Mouse (Mus musculus) hindbrain, embryonic 15.5 days (tissue): Measurements from ENCODE around the gene Pdyn. TPM values are rescaled to one million over a fixed set of nuclear protein-coding genes. Genes with fewer than 3 reads are reported as not detected.
A peak's percentile ranks its signal among the peaks of the same experiment; 100 is the strongest.

Source experiments
- ATAC-seq: fragments of 200-750 bp; cut with Nextera tagmentation; 2 replicates; pipeline ENCODE4 v1.8.0; 2017; ENCODE audit warnings: low read depth, moderate number of reproducible peaks, moderate TSS enrichment; ENCODE audit not compliant: low FRiP score
- H3K27ac ChIP-seq: fragments of 300-500 bp; sonication (generic); replicated peaks from 2 replicates; pipeline ENCODE4 v1.5.1; 2015; ENCODE audit warnings: mild to moderate bottlenecking, inconsistent platforms
- H3K27me3 ChIP-seq: fragments of 300-500 bp; sonication (generic); 2 replicates; pipeline ENCODE4 v1.6.1; 2015; ENCODE audit warnings: control low read depth, inconsistent platforms
- H3K36me3 ChIP-seq: fragments of 300-500 bp; sonication (generic); 2 replicates; pipeline ENCODE4 v1.6.1; 2015; ENCODE audit warnings: control low read depth, inconsistent platforms
- H3K4me1 ChIP-seq: fragments of 300-500 bp; sonication (generic); replicated peaks from 2 replicates; pipeline ENCODE4 v1.6.1; 2015; ENCODE audit warnings: control low read depth, inconsistent platforms
- H3K4me2 ChIP-seq: fragments of 300-500 bp; sonication (generic); 2 replicates; pipeline ENCODE4 v1.6.1; 2015; ENCODE audit warnings: moderate library complexity, mild to moderate bottlenecking, inconsistent platforms
- H3K4me3 ChIP-seq: fragments of 300-500 bp; sonication (generic); 2 replicates; pipeline ENCODE4 v1.5.1; 2015; ENCODE audit warnings: mild to moderate bottlenecking, inconsistent platforms
- H3K9ac ChIP-seq: fragments of 300-500 bp; sonication (generic); 2 replicates; pipeline ENCODE4 v1.6.1; 2015; ENCODE audit warnings: inconsistent platforms
- H3K9me3 ChIP-seq: fragments of 300-500 bp; sonication (generic); 2 replicates; pipeline ENCODE4 v1.6.1; 2016; ENCODE audit warnings: control low read depth, inconsistent platforms
- WGBS: fragments of 180-500 bp; shearing (Covaris S2); methylation state at CpG from one replicate; pipeline ENCODE4 v1.1.7; 2015; 5-methylcytosine and 5-hydroxymethylcytosine counted together
- polyA plus RNA-seq: library from polyadenylated mRNA; unstranded; fragments of >200 nt; fragmentation: Nextera tagmentation; extraction: Ambion mirVana; gene quantifications from 2 replicates; pipeline ENCODE4 v1.2.1, GENCODE M21; 2015

Gene Pdyn
- polyA plus RNA-seq, 1 experiment from 2014 or later: 19.9 TPM

DNA sequence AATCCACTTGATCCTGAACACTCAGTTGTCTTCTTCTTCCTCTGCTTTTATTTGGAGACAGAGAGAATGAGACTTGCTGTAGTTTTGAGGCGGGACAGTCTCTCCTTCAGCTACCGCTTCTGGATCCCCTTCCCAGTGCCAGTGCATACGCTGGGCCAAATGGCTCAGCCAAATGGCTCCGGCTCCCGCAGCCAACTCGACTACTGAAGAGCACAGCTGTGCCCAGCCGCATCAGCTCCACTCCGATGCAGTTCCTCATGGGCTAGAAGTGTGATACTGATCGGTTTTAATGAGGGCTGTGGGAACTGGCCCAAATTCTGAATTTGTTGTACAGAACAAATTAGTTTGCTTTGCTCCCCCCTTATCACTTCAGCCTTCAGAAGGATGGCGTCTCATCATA lies 12.7 kb downstream of the Pdyn start:
- WGBS: 62% methylated on average over 10 of the region's 10 CpGs
- Histone ChIP-seq H3K27me3 (no peaks in the 10 kb centered on the region), H3K36me3 (no peaks in the 10 kb centered on the region), H3K4me1 (0 out of 2 replicates have a peak, but pooled peaks cover 7% of the 10 kb centered on the region), H3K4me2 (no peak overlapping the region), H3K9me3 (no peaks in the 10 kb centered on the region), H3K27ac (no peak overlapping the region), H3K9ac (no peak overlapping the region), H3K4me3 (no peak overlapping the region)
- ATAC-seq: peak; percentile 73; the same call in 1 of the 2 replicates

- Histone ChIP-seq H3K4me3 (no peak overlapping the region), H3K9me3 (no peaks in the 10 kb centered on the region), H3K9ac (no peak overlapping the region), H3K4me1 (0 out of 2 replicates have a peak, but pooled peaks cover 7% of the 10 kb centered on the region), H3K36me3 (no peaks in the 10 kb centered on the region), H3K27me3 (no peaks in the 10 kb centered on the region), H3K27ac (no peak overlapping the region), H3K4me2 (no peak overlapping the region)
- ATAC-seq: no peak
- 67% methylated on average over 4 of the region's 4 CpGs for WGBS
Measured at GRCm38 (mm10) chr2:129684014-129684413, 15.6 kb downstream of the Pdyn start.

- no peaks in the 10 kb centered on the region for H3K9me3 ChIP-seq
- no peak overlapping the region for H3K4me3 ChIP-seq
- no peak overlapping the region for H3K9ac ChIP-seq
- no peak for ATAC-seq
- H3K27ac ChIP-seq: no peak overlapping the region
- no peaks in the 10 kb centered on the region for H3K4me1 ChIP-seq
- H3K36me3 ChIP-seq: no peaks in the 10 kb centered on the region
- WGBS: 89% methylated on average over 3 of the region's 3 CpGs
- H3K27me3 ChIP-seq: 0 out of 2 replicates have a peak, but pooled peaks cover 2% of the 10 kb centered on the region
- no peak overlapping the region for H3K4me2 ChIP-seq
Measured at GRCm38 (mm10) chr2:129680236-129680635, 19.4 kb downstream of the Pdyn start.

DNA sequence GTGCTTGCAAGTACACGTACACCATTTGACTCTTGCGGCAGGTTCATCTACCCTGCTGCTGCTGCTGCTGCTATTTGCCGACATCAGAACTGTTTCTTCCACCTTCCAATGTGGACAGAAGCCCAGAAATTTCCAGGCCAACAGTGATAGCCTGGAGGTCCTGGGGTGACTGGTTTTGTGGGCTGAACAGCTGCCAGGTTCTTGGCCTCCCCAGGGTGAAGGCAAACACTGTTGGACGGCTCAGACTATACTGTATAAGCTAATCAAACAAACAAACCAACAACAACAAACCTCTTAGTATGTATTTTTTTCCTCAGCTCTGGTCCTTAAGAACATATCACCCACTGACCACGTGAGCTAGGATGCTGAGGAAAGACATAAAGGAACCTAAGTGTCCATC lies 20.6 kb downstream of the Pdyn start:
- Histone ChIP-seq H3K4me2 (no peak overlapping the region), H3K9me3 (no peaks in the 10 kb centered on the region), H3K9ac (no peak overlapping the region), H3K36me3 (no peaks in the 10 kb centered on the region), H3K4me3 (no peak overlapping the region), H3K27me3 (0 out of 2 replicates have a peak, but pooled peaks cover 2% of the 10 kb centered on the region), H3K4me1 (no peaks in the 10 kb centered on the region), H3K27ac (no peak overlapping the region)
- no peak for ATAC-seq
- 78% methylated on average over 5 of the region's 5 CpGs for WGBS

DNA sequence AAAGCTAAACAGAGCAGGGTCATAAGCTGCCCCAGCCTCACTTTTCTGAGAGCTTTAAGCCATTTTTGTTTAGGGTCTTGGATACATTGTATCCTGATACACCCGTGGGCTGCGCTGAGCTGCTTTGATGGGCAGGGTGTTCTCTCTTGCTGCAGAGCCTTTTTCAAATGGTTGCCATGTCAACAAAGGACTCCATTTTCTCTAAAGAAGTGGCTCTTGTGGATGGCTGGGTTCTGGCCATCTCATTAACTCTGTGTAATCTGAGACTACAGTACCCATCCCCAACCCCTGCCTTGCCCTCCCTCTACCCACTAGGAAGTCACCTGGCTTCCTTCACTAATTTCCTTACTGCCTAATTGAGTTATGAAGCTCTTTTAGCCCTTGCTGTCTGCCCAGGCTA lies 22.0 kb downstream of the Pdyn start:
- Histone ChIP-seq H3K4me2 (no peak overlapping the region), H3K9me3 (no peaks in the 10 kb centered on the region), H3K36me3 (no peaks in the 10 kb centered on the region), H3K9ac (no peak overlapping the region), H3K27me3 (0 out of 2 replicates have a peak, but pooled peaks cover 2% of the 10 kb centered on the region), H3K27ac (no peak overlapping the region), H3K4me1 (no peaks in the 10 kb centered on the region), H3K4me3 (no peak overlapping the region)
- WGBS: 31% methylated on average over 2 of the region's 2 CpGs
- ATAC-seq: no peak

- H3K36me3 ChIP-seq: no peaks in the 10 kb centered on the region
- H3K4me1 ChIP-seq: no peaks in the 10 kb centered on the region
- H3K4me2 ChIP-seq: no peak overlapping the region
- 0 out of 2 replicates have a peak, but pooled peaks have one; percentile 54 for ATAC-seq
- no peaks in the 10 kb centered on the region for H3K9me3 ChIP-seq
- H3K27me3 ChIP-seq: 0 out of 2 replicates have a peak, but pooled peaks cover 2% of the 10 kb centered on the region
- H3K9ac ChIP-seq: no peak overlapping the region
- no peak overlapping the region for H3K4me3 ChIP-seq
- H3K27ac ChIP-seq: no peak overlapping the region
- WGBS: 26% methylated on average over 13 of the region's 13 CpGs
Measured at GRCm38 (mm10) chr2:129674935-129675634, 24.6 kb downstream of the Pdyn start.

DNA sequence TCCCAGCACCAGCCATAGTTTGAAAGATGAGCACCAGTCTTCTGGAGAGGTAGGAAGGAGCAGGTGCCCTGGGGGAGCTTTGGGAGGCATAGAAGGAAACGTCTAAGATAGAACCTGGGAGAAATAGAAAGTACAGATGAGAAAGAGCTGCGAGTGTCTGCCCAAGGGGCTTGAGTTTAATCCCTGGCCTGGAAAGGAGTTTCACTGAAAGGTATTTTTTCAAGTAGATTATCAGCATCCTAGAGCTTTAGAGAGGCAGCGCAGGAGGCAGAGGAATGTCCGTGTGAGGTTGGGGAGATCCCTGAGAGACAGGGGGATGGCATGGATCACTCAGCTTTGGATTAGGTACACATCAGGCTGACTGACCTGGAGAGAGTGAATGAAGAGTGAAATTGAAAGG lies 27.7 kb downstream of the Pdyn start:
- ATAC-seq: no peak
- 81% methylated on average over 4 of the region's 4 CpGs for WGBS
- Histone ChIP-seq H3K4me1 (no peaks in the 10 kb centered on the region), H3K9ac (no peak overlapping the region), H3K36me3 (no peaks in the 10 kb centered on the region), H3K4me3 (no peak overlapping the region), H3K4me2 (no peak overlapping the region), H3K27ac (no peak overlapping the region), H3K27me3 (0 out of 2 replicates have a peak, but pooled peaks cover 2% of the 10 kb centered on the region), H3K9me3 (no peaks in the 10 kb centered on the region)

DNA sequence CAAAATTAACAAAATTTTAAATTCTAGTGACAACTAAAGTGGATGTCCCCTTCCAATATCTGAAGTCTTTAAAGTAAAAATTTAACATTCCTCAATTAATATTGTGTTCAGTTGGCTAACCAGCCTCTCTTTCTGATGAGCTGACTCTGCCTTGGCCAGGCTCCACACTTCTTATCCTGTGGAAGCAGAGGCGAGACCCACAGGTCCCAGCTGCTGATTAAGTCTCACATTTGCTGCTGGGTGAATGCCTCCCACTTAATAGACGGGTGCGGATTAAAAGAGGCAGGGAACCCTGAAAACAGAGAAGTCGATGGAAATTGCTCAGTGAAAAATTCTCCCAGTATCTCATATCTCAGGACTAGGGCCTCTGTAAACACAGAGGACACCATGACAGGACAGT lies 37.2 kb downstream of the Pdyn start:
- Histone ChIP-seq H3K4me3 (no peak overlapping the region), H3K9me3 (no peaks in the 10 kb centered on the region), H3K36me3 (no peaks in the 10 kb centered on the region), H3K4me2 (no peak overlapping the region), H3K27ac (no peak overlapping the region), H3K27me3 (no peaks in the 10 kb centered on the region), H3K4me1 (no peaks in the 10 kb centered on the region), H3K9ac (no peak overlapping the region)
- WGBS: 83% methylated on average over 4 of the region's 4 CpGs
- no peak for ATAC-seq

GRCm38 (mm10) chr2:129660020-129660419 lies 39.6 kb downstream of the Pdyn start:
- ATAC-seq: no peak
- H3K27me3 ChIP-seq: no peaks in the 10 kb centered on the region

GRCm38 (mm10) chr2:129658796-129659195 lies 40.8 kb downstream of the Pdyn start:
- Histone ChIP-seq H3K27ac (no peak overlapping the region), H3K36me3 (no peaks in the 10 kb centered on the region), H3K4me2 (no peak overlapping the region), H3K4me3 (no peak overlapping the region), H3K4me1 (no peaks in the 10 kb centered on the region), H3K9ac (no peak overlapping the region), H3K27me3 (no peaks in the 10 kb centered on the region), H3K9me3 (no peaks in the 10 kb centered on the region)
- no peak for ATAC-seq
- WGBS: 90% methylated on average over 4 of the region's 4 CpGs

More at GRCm38 (mm10) chr2:129660020-129660419, 39.6 kb downstream of the Pdyn start:
- H3K4me3 ChIP-seq: no peak overlapping the region
- H3K9me3 ChIP-seq: no peaks in the 10 kb centered on the region
- H3K9ac ChIP-seq: no peak overlapping the region
- no peaks in the 10 kb centered on the region for H3K36me3 ChIP-seq
- no peak overlapping the region for H3K4me2 ChIP-seq
- H3K27ac ChIP-seq: no peak overlapping the region
- H3K4me1 ChIP-seq: no peaks in the 10 kb centered on the region
- 73% methylated on average over 6 of the region's 6 CpGs for WGBS

DNA sequence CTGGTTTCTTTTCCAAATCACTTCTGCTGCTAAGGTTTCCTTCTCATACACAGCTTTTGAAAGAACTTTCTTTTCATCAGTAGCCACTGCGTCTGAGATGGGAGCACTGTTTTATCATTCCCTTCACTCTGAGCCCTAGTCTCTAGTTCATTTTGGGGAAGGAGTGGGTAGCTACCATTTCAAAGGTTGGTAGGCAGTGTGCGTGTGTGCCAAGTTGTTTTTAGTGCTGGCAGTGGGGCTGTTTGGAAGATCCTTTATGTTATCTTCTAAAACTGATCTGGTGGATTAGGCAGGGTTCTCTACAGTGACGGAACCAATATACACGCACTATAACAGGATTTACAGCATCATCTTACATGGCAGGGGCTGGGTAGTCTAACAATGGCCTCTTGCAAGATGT lies 44.6 kb downstream of the Pdyn start:
- no peaks in the 10 kb centered on the region for H3K27me3 ChIP-seq
- H3K4me1 ChIP-seq: no peaks in the 10 kb centered on the region
- H3K9ac ChIP-seq: no peak overlapping the region
- H3K9me3 ChIP-seq: no peaks in the 10 kb centered on the region
- WGBS: 87% methylated on average over 4 of the region's 4 CpGs
- no peak overlapping the region for H3K27ac ChIP-seq
- ATAC-seq: no peak
- no peaks in the 10 kb centered on the region for H3K36me3 ChIP-seq
- no peak overlapping the region for H3K4me2 ChIP-seq
- no peak overlapping the region for H3K4me3 ChIP-seq

GRCm38 (mm10) chr2:129654233-129654950 lies 45.3 kb downstream of the Pdyn start:
- no peak overlapping the region for H3K9ac ChIP-seq
- H3K4me3 ChIP-seq: no peak overlapping the region
- no peak overlapping the region for H3K27ac ChIP-seq
- no peaks in the 10 kb centered on the region for H3K4me1 ChIP-seq
- H3K9me3 ChIP-seq: no peaks in the 10 kb centered on the region
- H3K27me3 ChIP-seq: no peaks in the 10 kb centered on the region
- ATAC-seq: no peak
- no peaks in the 10 kb centered on the region for H3K36me3 ChIP-seq
- no peak overlapping the region for H3K4me2 ChIP-seq
- 84% methylated on average over 4 of the region's 4 CpGs for WGBS
